Mouse (Mus musculus) heart, adult 2 months (tissue): Measurements from ENCODE around the gene Chmp2a.

ENCODE experiments used
- CTCF ChIP-seq: fragments of 200-600 bp; IDR thresholded peaks from 2 replicates; pipeline ENCODE4 v1.8.1; 2022; ENCODE audit warnings: antibody characterized with exemption, mild to moderate bottlenecking, moderate library complexity
- EP300 ChIP-seq: fragments of 200-500 bp; IDR thresholded peaks from 2 replicates; pipeline ENCODE4 v1.6.1; 2011; ENCODE audit warnings: low read depth, low read length, control low read depth; ENCODE audit not compliant: insufficient read depth
- POLR2A ChIP-seq: fragments of 200-500 bp; IDR thresholded peaks from 2 replicates; pipeline ENCODE4 v1.6.1; 2011; ENCODE audit warnings: mild to moderate bottlenecking, low read depth, low read length, control low read depth; ENCODE audit not compliant: insufficient read depth

- no peak for TF ChIP-seq CTCF
- TF ChIP-seq POLR2A = no peak
- TF ChIP-seq EP300 = no peak
Measured at GRCm38 (mm10) chr7:13042511-13042910, 7.9 kb upstream of the Chmp2a start.
